Mouse (Mus musculus): ENCODE measurements around the gene Rpl13a. TPM values are rescaled to one million over a fixed set of nuclear protein-coding genes. Genes with fewer than 3 reads are reported as not detected.
A peak's percentile ranks its signal among the peaks of the same experiment; 100 is the strongest.

Gene Rpl13a
- total RNA-seq, 2 experiments from 2014 or later, result 765 to 826 TPM

GRCm38 (mm10) chr7:45094121-45094520, 34.4 kb downstream of the Rpl13a start:
- DNase-seq (ENCODE audit: extremely low spot score in 1 of 2, low spot score in 1 of 2), result no peak

- DNase-seq (ENCODE audit: extremely low spot score in 1 of 2, low spot score in 1 of 2), result no peak
These were observed 35.0 kb downstream of the Rpl13a start for GRCm38 (mm10) chr7:45093516-45093905.

- no peak for DNase-seq (ENCODE audit: extremely low spot score in 1 of 2, low spot score in 1 of 2)
These were observed 35.6 kb downstream of the Rpl13a start for GRCm38 (mm10) chr7:45092828-45093515.

- DNase-seq (ENCODE audit: extremely low spot score in 1 of 2, low spot score in 1 of 2), result peak in 1 of 2 experiments; percentile 21
These were observed 36.5 kb downstream of the Rpl13a start, which contains the start of gene Rcn3 for GRCm38 (mm10) chr7:45092048-45092447. Rcn3 (minus strand) TSS chr7:45092221.

GRCm38 (mm10) chr7:45091001-45091990, 37.3 kb downstream of the Rpl13a start:
- no peak for DNase-seq (ENCODE audit: extremely low spot score in 1 of 2, low spot score in 1 of 2)

- no peak for DNase-seq (ENCODE audit: extremely low spot score in 1 of 2, low spot score in 1 of 2)
These were observed 38.1 kb downstream of the Rpl13a start for GRCm38 (mm10) chr7:45090251-45090977.

GRCm38 (mm10) chr7:45088597-45088996, 40.0 kb downstream of the Rpl13a start:
- DNase-seq (ENCODE audit: extremely low spot score in 1 of 2, low spot score in 1 of 2), result no peak

- DNase-seq (ENCODE audit: extremely low spot score in 1 of 2, low spot score in 1 of 2), result no peak
These were observed 42.5 kb downstream of the Rpl13a start for GRCm38 (mm10) chr7:45086084-45086483.

GRCm38 (mm10) chr7:45083300-45083890, 45.2 kb downstream of the Rpl13a start:
- no peak for DNase-seq (ENCODE audit: extremely low spot score in 1 of 2, low spot score in 1 of 2)

GRCm38 (mm10) chr7:45082401-45083299, 45.9 kb downstream of the Rpl13a start:
- DNase-seq (ENCODE audit: extremely low spot score in 1 of 2, low spot score in 1 of 2), result no peak

GRCm38 (mm10) chr7:45081016-45081415, 47.5 kb downstream of the Rpl13a start:
- no peak for DNase-seq (ENCODE audit: extremely low spot score in 1 of 2, low spot score in 1 of 2)

GRCm38 (mm10) chr7:45079856-45080255, 48.7 kb downstream of the Rpl13a start:
- peak; percentile 94 to 99 for DNase-seq (ENCODE audit: extremely low spot score in 1 of 2, low spot score in 1 of 2)

GRCm38 (mm10) chr7:45078513-45078912, 50.0 kb downstream of the Rpl13a start:
- DNase-seq (ENCODE audit: extremely low spot score in 1 of 2, low spot score in 1 of 2), result peak in 1 of 2 experiments; percentile 77

- no peak for DNase-seq (ENCODE audit: extremely low spot score in 1 of 2, low spot score in 1 of 2)
These were observed 50.7 kb downstream of the Rpl13a start for GRCm38 (mm10) chr7:45077829-45078228.

- DNase-seq (ENCODE audit: extremely low spot score in 1 of 2, low spot score in 1 of 2), result no peak
These were observed 51.2 kb downstream of the Rpl13a start for GRCm38 (mm10) chr7:45077322-45077721.

GRCm38 (mm10) chr7:45076501-45076900, 52.1 kb downstream of the Rpl13a start:
- DNase-seq (ENCODE audit: extremely low spot score in 1 of 2, low spot score in 1 of 2), result no peak
